Mouse (Mus musculus): ENCODE results near the gene Loxl4.
A peak's percentile ranks its signal among the peaks of the same experiment; 100 is the strongest.

Gene Loxl4

DNA sequence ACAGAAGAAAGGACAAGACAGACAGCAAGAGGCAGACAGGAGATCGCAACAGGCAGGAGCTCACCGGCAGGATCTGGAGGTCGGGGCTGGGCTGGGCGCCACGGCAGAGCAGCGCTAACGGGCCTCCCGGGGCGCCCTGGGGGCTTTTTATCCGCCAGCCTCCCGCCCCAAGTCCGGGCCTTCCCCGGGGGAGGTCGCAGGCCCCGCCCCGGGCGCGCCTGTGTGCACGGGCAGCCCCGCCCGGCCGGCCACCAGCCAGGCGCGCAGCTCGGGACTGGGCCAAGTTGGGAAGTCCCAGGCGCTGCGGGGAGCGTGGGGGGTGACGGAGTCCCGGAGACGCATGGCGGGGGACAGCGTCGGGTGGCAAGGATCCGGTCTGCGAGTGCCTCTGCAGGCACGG is at the start of gene Loxl4:
Gene Loxl4, minus strand, starts transcription at position 160 of the 400 bp plus-strand sequence.
- ATAC-seq (ENCODE audit: low TSS enrichment), result no peak

DNA sequence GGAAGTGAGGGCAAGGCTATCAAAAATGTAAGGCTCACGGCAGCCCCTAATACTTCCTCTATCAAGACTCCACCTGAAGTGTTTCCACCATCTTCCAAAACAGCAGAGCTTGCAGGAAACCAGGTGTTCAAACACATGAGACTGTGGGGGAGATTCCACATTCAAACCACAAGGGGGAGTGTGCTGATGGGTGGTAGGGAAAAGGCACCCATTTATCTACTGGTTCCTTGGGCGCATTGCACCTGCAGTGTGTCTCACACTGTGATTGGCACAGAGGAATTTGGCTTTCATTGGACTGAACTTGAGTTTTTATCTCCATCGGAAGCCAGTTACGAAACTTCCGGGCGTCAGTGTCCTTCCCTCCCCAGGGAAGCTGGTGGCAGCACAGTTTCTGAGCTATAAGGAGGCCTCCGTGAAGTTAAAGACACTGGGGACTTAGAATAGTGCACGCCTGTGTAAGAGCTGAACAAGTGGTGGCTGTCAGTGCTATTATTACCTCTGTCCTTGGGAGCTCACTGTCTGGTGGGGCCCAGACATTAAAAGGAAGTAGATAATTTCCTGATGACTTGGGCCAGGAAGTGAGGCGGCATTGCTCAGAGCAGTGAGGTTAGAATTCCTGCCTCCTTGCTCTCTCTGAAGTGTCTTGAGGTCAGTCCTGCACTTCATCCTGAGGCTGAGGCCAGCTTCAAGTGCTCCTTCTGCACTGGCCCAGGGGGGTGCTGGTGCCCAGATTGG is 49.0 kb upstream of the Loxl4 start:
- peak; percentile 75 for ATAC-seq (ENCODE audit: low TSS enrichment)

DNA sequence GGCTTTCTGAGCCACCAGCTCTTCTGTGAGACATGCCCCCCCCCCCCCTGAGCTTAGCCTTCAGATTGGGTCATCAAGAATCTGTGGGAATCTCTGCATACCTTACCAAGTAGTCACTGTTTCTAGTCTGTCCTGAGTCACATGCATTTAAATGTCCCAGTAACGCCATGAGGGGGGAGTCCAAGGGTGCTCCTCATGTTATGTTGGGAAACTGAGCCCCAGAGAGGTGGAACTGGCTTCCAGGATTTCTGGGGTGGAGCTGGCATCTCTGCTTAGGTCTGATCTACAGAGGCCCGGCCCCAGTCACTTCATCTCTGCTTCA is 47.6 kb upstream of the Loxl4 start:
- no peak for ATAC-seq (ENCODE audit: low TSS enrichment)

DNA sequence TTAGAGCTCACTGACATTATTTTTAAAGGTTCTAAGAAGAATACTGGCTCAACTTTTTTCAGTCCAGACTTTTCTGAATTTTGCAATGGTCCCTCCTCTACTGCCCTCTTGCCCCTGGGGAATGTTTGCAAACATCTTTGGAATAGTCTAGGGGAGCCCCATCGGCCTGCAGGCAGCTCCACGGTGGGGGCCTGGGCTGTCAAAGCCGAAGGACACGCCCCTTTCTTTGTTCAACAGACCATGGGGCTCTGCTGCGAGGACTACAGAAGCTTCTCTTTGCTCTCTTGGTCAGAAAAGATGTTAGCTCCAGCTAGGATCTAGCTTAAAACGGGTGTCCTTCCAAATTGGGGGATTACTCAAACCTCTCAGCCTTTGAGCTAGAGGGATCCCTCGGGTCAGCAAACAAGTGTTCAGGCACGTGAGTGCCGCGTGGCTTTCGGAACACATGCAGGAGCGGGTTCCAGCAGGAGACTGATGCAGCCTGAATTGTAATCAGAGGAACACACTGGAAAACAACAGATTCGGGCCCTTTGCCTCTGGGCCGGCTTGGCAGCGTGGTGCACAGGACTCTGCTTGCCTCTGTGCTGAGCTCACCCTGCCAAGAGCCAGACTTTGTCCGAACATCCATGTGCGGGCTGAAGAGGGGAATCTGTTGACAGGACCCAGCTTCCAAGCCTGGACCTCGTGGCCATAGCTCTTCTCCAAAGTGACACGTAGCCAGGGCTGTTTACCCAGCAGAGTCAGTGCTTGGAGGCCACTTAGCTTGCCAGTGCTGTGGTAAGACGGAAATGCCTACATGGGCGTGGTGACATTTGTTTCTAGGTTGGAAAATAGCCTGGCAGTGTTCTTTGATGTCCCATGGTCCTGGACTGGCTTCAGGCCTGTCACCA is 47.0 kb upstream of the Loxl4 start:
- peak; percentile 29; the same call in 1 of the 2 replicates for ATAC-seq (ENCODE audit: low TSS enrichment)

DNA sequence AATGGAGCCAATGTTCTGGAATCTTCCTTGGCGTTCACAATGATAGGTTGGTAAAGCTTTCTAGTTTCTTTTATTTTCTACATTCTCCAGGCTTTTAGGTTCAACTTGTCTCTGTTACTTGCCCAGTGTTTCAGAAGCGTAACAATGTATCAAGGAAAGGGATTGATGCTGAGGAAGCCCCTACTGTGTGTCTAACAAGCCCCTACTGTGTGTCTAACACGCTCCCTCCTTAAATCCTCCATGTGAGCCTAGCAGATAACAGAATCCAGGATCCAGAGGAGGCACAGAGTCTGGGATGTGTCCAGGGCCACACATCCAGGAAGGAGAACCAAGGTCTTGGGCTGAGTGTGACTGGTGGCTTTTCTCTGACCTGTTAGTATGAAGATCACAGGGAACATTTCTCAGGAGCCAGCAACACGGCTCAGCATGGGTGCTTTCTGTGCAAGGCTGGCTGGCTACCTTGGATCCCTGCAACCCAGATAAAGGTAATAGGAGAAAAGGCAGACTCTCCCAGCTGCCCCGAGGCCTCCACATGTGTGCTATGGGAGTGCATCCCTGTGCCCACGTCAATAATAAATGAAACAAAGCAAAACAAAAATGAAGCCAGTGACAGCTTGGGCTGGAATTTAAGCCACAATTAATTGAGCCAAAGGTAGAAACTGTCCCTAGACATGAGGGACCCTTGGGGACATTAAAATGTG is 46.0 kb upstream of the Loxl4 start:
- no peak for ATAC-seq (ENCODE audit: low TSS enrichment)

DNA sequence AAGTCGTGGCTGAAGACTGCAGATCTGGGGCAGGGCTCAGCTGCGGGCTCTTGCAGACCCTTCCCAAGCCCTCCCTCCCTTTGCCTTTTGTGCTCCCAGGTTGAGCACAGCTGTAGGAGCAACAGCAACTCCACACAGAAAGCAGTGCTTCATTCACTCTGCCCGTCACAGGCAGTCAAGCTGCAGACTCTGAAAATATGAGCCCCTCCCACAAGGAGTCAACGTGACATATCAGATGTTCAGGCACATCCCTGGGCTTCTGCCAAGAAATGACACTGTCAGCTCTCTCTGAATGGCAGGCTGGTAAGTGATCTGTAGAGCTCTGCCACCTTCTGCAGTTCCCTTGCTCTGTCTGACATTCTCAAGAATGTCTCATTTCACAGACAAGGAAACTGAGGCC is 45.2 kb upstream of the Loxl4 start:
- no peak for ATAC-seq (ENCODE audit: low TSS enrichment)

DNA sequence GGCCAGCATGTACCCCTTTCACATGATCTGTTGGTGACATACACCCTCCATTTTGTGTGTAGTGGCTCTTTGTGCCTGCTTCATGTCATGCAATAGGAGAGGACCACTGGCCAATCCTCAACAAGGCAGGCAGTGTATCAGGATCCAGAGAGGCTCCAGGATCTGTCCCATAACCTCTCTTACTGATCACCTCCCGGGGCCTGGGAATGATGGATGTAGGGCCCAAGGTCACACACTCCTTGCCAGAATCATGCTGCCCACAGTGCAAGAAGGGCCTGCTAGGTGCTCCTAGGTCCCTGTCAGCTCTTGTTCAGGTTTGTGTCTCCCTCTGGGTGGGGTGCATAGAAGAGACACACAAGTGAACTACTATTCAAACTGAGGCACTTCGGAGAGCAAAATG is 44.7 kb upstream of the Loxl4 start:
- ATAC-seq (ENCODE audit: low TSS enrichment), result no peak

DNA sequence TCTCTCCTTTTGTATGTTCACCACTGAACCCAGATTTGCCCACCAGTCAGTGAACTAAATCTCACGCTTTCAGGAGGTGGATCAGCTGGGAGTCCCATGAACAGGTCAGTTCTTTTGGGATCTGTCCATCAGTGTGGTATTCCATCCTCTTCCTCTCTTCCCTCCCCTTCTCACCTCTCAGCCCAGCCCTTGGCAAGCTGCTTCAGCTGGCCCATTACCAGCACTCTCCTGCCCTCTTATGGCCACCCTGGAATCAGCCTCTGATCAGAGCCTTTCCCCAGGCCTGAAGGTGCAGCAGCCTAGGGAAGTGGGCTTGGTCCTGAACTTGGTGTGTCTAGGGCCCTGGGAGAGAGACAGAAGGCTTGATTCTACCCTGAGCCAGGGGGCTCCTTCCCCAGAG is 42.4 kb upstream of the Loxl4 start:
- peak; percentile 82 for ATAC-seq (ENCODE audit: low TSS enrichment)

DNA sequence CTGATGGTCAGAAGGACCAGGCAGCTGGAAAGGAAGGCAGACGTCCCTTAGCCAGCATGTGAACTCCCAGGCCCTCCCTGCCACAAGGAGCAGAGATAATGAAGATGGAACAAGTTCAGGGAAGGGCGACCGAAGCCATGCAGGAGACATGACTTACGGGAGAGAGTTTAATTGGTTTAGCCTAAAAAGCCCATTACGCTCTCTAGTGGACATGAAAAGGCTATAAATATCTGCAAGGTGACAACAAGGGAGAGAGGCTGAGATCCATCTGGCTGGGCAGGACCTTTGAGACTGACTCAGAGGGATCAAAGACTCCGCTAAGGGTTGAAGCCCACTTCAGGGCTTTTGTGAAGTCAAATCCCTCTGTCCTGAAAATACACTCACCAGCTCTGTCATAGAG is 40.5 kb upstream of the Loxl4 start:
- ATAC-seq (ENCODE audit: low TSS enrichment), result no peak

DNA sequence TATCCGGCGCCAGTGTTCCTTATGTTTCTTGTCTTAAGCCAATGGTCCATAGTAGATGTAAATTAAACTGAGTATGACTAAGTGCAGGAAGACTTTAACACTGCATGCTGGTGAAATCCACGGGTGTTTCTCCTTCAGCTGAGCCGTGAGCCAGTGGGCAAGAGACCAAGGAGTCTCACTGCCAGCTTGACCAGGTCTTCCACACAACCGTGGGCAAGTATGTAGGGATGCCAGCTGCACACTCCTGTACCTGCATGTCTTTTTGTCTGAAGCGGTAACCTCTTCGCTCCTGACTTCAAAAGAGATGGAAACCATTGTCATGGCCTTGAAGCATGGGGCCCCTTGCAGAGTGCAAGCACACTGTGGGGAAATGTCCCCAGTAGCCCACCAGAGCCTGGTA is 39.8 kb upstream of the Loxl4 start:
- no peak for ATAC-seq (ENCODE audit: low TSS enrichment)

DNA sequence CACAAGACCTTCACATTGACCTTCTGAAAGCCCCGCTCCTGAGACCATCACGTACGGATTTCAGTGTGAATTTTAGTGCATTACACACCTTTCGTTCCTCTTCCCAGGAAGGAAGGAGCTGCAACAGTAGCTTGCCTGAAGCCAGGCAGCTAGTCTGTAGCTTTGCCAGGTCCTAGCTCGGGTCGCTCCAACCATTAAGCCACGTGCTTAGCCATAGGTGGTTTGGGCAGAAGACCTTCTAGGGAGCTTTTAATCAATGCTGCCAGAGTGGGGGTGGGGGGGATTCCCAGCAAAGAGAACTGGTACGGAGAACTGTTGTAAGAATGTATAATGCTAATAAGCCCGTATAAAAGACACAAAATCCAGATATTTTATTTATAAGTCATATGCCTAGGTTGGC is 27.6 kb upstream of the Loxl4 start:
- no peak for ATAC-seq (ENCODE audit: low TSS enrichment)

DNA sequence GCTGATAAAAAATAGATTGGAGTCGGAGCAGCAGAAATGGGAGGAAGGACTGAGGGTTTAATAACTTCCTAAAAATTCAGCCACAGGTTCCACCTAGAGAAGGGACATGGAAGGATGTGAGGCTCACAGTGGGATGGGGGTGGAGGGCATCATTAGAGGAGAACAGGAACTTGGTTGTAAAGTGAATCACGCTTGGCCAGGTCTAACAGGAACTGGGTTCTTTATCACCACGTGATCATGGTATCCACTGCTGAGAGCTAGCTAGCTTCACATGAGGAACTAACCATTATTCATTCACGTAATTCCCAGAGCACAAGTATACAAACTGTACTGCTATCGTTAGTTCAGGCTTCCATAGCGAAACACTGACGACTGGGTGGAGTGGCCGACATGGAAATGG is 26.9 kb upstream of the Loxl4 start:
- ATAC-seq (ENCODE audit: low TSS enrichment), result no peak

DNA sequence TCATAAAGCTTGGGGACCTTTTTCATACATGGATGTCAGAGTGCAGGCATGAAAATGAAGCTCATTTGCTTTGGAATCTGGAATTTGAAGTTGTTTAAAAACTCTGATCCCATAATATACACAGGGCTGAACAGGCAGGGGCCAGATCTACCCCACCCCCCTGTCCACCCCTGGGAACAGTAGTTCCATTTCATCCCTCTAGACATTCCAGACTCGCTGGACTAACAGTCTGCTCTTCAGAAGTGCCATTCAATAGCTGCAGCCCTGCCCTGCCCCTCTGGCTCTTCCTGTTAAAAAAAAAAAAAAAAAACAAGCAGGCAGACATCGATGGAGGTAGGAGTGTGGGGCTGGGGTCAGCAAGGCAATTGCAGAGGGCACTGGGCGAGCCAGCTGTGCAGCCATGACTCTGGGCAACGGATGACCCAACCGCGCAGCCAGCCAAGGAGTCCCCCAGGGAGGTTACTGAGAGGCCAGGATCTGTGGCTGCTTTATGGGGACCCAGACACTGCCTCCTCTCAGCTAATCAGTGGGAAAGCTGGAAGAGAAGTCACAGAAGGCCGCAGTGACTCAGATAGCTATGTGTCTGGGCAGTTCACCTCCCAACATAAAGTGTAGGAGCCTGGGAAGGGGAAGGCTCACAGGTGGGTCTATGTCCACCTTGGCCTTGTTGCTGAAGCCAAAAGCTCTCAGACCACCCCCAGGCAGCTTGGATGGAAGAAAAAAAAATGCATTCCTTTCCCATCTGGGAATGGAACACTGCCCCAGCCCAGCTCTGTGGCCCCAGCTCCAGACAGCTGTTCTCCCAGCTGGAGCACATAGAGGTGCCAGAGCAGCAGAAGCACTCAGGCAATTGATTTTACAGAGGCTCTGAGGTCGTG is 26.2 kb upstream of the Loxl4 start:
- no peak for ATAC-seq (ENCODE audit: low TSS enrichment)

DNA sequence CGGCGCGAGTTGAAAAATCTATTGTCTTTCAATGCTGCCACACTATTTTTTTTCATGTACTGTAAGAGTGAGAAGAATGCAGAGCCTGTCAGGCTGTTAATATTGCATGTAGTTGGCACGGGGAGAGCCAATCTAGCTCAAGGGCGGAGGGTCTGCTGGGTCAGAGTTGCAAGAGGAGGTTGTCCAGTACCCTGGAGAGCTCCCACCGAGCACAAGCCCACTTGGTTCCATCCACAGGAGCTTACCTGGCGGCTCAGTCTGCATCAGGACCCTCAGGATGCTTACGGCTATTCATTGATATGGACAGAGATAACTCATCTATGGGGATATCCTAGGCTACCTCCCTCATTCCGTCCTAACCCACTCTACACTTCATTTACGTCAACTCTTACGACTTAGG is 24.0 kb upstream of the Loxl4 start:
- no peak for ATAC-seq (ENCODE audit: low TSS enrichment)

DNA sequence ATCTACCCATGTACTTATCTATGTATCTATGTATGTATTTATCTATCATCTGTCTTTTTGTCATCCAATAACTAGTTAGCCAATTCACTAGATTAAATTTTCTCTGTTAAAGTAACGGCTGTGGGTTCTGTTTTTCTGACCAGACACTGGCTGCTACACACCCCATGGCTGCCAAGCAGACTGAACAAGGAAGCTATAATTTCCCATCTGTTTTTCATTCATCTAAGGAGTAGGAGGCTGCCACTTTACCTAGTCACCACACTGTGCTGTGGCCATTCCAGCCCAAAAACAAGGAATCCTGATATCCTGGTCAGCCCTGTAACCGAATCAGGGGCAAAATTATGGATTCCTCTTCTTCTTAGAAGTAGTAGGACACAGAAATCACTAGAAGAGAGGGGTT is 21.0 kb upstream of the Loxl4 start:
- peak; percentile 72 for ATAC-seq (ENCODE audit: low TSS enrichment)

DNA sequence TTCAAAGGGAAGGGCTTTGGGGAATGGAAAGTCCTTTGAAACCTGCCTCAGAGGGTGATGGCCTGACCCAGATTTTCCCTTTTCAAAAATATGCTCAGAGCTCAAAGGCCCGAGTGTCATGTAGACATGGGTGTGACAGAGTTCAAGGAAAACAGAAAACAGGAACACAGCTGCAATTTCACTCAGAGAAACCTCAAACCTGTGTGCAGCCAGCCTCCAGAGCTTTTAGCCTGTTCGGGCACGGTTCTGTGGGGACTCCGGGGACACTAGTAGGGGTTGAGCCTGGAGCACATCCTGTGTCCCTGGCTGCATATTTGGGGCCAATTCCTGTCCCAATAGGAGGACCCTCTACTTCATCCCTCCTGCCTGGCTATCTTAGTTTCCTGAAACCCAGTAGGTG is 19.7 kb upstream of the Loxl4 start:
- no peak for ATAC-seq (ENCODE audit: low TSS enrichment)

DNA sequence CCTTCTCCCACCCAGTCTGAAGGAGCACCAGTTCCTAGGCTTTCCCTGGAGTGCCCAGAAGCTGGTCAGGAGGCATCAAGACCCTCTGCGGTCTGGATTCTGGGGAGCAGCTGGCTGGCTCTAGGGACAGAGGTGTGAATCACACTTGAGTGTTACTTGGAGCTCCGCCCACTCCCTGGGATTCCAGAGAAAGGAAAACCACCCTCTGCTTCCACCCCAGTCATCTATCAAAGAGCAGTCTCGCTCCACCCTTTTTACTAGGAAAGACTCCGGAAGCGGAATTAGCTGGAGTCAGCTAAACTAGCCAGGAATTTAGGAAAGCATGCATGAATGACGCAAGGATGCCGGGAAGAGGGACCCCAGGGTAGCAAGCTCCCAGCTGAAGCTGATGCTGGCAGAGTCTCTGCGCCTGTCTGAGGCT is 18.9 kb upstream of the Loxl4 start:
- ATAC-seq (ENCODE audit: low TSS enrichment), result peak; percentile 64; the same call in 1 of the 2 replicates

DNA sequence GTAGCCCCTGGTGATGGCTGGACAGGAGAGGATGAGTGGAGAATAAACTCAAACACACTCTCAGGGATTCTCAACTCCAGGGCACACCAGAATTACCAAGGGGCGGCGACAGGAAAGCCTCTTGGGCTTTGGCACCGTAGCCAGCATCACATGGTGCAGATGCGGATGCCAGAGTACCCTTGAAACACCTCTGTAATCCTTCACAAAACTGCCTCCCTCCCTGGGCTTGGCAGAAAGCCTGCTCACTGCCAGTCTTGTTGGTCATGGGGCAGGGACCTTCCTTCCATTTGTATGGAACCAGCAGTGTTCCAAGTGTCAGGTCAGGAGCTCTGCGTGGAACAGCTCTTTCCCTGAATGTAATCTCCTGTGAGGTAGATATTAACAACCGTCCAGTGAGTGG is 15.5 kb upstream of the Loxl4 start:
- ATAC-seq (ENCODE audit: low TSS enrichment), result no peak

DNA sequence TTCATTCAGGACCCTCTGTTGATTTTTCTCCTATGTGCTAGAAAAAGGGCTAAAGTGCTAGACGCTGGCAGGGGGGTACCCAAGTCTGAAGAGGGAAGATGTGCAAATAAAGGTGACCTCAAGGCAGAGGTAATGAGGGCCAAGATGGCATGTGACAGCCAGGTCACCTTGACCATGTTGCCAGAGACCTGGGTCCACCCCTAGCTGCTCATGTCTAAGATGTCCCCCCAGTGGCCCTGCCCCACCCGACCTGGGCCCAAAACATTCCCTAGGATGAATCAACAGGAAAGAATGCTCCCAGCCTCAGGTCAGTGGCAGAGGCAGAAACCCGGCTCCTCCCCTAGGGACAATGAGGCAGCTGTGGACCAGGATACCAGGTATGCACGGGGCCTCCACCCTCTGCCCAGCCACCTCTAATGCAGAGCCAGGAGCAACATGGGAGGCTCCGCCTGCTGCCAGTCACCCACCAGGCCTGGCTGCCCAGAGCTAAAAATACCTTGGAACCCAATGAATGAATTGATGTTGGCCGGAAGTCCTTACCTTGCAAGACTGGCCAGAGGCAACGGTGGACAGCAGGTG is 1.1 kb upstream of the Loxl4 start:
- ATAC-seq (ENCODE audit: low TSS enrichment), result no peak

DNA sequence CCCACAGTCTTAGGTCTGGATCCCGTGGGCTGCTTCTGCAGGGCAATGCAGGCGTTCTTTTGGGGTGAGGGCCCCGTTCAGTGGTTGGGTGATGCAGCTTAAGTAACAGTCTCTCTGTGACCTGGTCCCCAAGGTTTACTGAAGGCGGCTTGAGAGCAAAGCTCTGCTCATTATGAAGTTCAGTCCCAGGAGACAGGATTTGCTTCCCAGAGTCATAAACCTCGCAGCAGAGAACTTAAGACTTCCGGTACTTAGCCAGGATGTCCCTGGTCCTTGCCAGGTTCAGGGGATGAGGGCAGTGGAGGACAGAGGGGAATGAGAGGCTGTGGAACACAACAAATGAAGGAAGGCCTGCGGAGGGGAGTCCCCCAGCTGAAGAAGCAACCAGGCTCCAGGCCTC is 503 bp upstream of the Loxl4 start:
- ATAC-seq (ENCODE audit: low TSS enrichment), result no peak

DNA sequence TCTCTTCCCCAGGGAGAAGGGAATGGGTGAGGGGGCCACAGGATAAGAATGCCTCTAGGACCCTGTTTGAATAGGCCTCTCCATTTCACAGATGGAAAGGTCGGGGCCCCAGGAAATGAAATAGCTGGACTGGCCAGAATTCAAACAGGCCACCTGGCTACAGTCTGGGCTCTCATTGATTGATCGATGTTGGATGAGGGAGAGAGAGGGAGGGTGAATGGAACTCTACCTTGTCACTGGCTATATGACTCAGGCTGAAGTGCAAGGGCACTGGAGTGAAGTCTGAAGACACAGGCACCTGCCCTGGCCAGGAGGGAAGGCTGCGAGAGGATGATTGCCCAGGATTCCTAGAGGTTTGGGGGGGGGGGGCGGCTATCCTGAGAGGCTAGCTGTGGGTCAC is 867 bp downstream of the Loxl4 start:
- ATAC-seq (ENCODE audit: low TSS enrichment), result no peak

Data from frontal cortex, adult (tissue).